Mouse (Mus musculus): ENCODE measurements around the gene Zfp799.

DNA sequence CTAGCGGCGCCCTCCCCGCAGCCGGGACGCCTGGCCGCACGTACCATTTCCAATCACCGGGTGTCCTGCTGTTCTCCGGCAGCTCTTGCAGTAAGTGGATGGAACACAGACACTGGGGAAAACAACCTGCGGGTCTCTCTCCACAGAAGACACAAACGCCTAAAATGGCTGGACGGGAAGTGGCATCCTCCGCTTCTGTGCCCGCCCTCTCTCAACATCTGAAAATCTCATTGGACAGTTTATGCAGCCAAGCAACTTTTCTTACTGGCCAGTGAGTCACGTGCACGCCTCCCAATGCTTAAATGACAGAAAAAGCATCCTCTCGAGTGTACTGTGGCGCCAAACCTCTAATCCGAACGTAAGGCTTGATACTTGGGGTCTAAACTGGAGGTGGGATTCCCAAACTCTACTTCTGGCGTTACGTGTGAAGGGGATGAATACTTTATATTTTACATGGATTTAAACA, 41.9 kb downstream of the Zfp799 start, which contains the start of gene Zfp871:
- TF ChIP-seq CTCF (IDR thresholded peaks at IDR 0.05; ENCODE audit: low read depth) (no peak), EP300 (optimal IDR thresholded peaks at IDR 0.05) (no peak)

Measured in stomach, postnatal 0 days (tissue).